Mouse (Mus musculus) activated CD4-positive, CD25-positive, alpha-beta regulatory T cell, adult 9 weeks (primary cell): Measurements from ENCODE around the gene Gm17455. TPM values are rescaled to one million over a fixed set of nuclear protein-coding genes. Genes with fewer than 3 reads are reported as not detected.

Source experiments
- polyA plus RNA-seq: library from polyadenylated mRNA; unstranded; fragments of 100-300 nt; shearing (Covaris generic); gene quantifications from one replicate; pipeline ENCODE4 v1.2.1, GENCODE M21; 2017

Gm17455 gene
- 0.98 TPM for polyA plus RNA-seq

DNA sequence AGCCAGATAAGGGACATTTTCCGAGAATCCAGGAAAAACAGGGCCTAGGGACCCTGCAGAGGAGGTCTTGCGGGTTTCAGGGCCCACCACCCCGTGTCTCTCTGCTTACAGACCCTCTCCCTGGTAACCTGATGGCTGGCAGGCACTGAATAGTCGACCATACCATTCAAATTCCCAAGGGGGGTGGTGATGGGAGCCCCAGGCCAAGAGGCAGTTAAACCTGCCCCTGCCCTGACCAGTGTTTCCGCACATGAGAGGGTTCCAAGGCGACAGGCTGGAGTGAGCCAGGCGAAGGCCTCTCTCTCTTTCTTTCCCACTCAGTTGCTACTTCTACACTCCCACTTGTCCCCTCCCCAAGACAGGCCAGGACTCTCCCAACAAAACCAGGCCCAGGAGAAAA is at the start of gene Gm17455:
Gene Gm17455, plus strand, starts transcription at position 278 of the 400 bp plus-strand sequence.

Other genes with a start within 250 kb of the Gm17455 start
- 0.17 TPM for gene Chst3, start 180.5 kb upstream of the Gm17455 start, polyA plus RNA-seq
- gene Psap, start 122.1 kb upstream of the Gm17455 start, polyA plus RNA-seq: 433 TPM
- gene Vsir, start 52.9 kb upstream of the Gm17455 start, polyA plus RNA-seq: 279 TPM